Mouse (Mus musculus) naive thymus-derived CD4-positive, alpha-beta T cell, adult 2 months (primary cell): Measurements from ENCODE around the gene Rhoj.
A peak's percentile ranks its signal among the peaks of the same experiment; 100 is the strongest.
"Not testable (repeated sequence)": the region's sequence is repeated elsewhere in the genome, so short reads cannot be mapped to it uniquely, and the experiment has no call there.

Source experiments
- DNase-seq: peaks from one replicate; pipeline ENCODE4 v3.0.0-alpha.2; 2011; ENCODE audit warnings: low read depth

Gene Rhoj

DNA sequence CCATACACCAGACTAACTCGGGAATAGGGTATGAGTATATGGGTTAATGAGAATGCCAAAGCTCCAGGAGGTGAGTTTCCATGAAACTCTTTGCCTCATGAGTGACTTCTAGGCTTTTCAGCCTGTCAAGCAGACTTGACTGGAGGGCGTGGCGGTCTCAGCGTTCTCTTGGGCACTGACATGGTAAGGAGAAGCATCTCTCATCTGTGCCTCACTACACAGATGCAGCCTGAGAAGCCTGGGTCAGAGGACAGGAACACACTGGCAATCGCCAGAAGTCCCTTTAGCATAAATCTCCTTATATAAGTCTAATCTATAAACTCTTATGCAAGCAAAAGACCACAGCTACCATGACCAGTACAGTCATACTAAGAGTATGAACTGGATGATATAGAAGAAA is 41.4 kb downstream of the Rhoj start:
- not testable (repeated sequence) for DNase-seq

DNA sequence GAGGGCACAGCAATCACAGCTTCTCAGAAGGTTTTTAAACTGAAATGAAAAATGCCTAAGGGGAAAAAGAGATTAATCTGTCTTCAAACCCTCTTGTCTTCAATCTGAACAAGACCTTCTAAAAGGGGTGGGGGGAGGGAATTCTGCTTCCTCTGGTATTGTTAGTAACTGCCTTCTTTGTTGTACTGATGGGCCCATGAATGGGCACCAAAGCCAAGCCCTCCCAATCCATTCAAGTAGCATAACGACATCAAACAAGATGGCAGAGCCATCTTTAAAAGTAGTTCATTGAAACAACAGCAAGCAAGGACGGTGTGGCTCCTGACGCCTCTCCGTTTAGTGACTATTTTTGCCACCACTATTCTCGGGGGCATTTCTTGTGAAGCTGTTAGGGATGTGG is 42.6 kb downstream of the Rhoj start:
- DNase-seq = no peak

DNA sequence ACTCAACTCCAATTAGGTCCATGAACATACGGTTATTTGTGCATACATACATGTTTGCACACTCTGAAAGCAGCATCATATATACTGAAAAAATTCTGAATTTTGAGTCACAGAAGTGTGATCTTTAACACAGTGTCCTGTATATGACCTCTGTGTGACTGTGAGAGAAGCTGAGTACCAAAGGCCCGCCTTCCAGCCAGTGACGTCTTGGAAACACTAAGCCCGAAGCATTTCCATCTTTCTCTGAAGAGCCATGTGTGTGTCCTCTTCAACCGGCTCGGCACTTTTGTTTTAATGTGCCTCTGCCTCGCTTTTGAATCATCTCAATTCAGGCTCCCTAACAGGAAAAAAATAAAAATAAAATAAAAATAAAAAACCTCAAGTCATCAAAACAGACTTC is 43.7 kb downstream of the Rhoj start:
- no peak for DNase-seq

DNA sequence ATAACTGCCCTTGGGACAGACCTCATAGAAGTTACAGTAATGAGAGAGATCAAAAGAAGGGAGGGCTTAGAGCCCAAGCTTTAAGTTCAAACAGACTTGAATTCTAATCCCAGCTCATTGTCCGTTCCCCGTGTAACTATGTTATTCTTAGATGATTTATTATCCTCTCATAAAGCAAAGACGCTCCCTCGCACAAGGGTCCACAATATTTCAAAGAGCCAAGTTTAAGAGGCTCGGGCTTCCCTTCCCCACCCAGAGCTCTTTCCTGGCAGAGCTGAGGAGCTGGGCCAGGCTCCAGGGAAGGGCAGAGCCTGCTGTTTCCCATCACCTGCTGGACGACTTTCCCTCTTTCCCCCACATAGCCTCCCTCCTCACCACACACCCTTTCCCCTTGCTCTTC is 44.3 kb downstream of the Rhoj start:
- DNase-seq = no peak

DNA sequence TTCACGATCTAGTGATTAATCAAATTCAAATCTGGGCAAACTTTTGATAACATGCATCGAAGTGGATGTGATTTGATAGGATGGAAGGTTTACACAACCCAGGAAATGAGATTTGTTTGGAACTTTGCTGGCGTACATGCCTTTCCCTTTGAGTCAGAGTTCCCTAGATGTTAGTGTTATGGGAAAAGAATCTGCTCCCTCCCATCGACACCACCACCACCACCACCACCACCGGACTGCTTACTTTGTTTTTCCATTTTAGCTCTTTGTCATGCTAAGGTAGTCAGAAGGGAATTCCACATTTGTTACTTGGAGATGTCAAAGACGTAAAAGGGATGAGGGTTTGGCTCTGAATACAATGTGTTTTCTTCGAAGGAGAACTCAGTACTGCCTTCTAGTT is 46.2 kb downstream of the Rhoj start:
- no peak for DNase-seq

DNA sequence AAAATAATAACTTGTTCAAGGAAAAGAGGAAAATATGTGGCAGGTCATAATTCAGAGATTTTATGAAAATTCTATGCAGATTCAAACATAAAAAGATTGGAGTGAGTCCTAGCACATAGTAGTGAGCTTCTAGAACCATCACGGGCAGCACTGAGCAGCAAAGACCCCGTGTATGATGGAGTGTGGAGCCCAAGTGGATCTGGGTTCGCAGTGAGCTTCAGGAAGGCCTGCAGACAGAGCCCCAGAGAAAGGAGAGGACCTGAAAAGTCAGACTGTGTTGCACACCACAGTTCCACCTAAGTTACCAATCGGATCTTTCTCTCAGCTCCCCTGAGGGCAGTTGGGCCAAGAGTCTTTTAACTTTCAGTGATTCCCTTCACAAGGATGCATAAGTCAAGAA is 49.7 kb downstream of the Rhoj start:
- no peak for DNase-seq

DNA sequence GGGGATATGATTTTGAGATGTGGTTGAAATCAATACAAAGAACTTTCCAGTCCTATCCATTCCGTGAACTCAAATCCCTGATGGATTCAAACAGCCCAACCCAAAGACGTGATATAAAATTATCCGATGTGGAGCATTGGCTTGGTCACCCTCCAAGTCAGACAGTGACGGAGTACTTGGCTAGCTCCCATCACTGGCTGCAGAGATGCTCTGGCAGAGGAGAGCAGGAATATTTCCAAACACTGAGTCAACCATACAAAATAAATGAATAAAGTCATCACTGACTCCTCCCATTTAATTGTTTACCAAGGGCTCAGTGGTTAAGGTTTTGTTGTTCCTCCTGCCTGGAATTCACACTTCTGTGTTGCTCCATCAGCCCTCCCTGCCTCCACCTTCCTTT is 50.6 kb downstream of the Rhoj start:
- no peak for DNase-seq

DNA sequence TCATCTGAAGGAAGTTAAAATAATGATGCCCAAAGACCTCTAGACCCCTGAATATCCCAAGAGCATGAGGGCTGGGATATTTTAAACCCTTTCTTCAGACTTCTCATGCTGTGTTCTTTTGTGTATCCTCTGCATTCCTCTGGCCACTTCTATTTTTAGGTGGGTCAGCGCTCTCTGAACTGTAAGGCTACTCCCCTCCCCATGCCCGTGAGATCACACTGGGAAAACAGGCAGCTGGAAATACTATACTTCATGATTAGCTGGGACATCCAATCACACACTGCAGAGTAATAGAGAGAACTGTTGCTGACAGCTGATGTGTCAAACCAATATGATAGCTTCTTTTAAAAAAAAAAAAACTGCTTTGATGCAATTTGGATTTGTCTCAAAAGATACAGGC is 51.4 kb downstream of the Rhoj start:
- DNase-seq = no peak

DNA sequence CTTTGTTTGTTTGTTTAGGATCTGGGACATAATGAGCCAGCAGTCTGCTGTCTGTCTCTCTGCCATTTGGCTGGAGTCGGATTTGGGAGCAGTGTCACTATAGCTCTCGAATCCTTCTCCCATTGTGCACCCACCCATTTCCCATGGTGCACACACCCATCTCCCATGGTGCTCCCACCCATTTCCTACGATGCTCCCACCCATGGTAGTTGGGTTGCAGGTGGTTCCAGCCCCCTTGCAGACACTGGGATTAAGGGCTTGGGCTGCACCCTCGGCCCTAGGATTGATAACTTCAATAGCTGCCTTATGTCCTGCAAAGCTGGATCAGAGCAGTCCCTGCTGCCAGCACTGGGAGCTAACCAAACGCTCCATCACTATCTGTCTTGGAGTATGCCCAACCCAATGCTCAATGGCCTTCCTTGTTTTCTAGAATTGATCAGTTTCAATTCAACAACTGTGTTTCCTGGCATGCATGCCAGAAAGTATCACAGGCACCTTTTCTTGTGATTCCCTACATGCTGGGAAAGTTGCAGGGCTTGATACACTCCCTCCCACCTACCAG is 51.9 kb downstream of the Rhoj start:
- DNase-seq = no peak

DNA sequence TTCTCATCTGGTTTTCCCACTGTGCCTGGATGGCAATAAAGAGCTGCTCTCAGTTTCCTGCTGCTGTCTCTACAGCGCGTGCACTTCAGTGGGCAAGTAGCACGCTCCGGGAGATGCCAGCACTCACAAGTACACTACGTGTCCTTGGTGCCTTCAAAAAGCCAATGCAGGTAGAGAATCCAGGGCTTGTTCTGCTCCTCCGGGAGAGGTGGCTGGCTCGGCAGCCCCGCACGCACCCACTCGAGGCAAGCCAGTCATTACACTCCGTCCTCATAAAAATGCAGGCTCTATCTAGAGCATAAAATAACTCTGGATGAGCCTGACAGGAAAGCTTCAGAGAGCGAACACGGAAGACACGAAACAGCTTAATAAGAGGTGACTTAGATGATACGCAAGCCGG is 54.3 kb downstream of the Rhoj start:
- no peak for DNase-seq

DNA sequence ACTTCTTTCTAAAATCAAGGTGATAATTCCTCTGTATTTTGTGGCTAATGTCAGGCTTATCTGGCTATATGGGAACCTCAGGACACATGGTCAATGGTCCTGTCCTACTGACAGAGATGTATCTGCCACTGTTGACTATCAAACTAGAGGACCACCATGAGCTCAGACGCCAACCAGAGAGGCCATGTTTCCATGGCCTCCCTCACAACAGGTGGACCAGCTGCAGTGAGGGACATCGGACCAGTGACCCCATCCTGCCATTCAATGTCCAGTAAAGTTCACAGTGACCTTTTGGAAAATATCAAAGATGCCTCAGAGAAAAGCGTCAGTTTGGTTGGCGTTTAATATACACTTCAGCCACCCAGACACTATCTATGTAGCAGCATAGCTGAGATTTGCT is 56.3 kb downstream of the Rhoj start:
- no peak for DNase-seq

DNA sequence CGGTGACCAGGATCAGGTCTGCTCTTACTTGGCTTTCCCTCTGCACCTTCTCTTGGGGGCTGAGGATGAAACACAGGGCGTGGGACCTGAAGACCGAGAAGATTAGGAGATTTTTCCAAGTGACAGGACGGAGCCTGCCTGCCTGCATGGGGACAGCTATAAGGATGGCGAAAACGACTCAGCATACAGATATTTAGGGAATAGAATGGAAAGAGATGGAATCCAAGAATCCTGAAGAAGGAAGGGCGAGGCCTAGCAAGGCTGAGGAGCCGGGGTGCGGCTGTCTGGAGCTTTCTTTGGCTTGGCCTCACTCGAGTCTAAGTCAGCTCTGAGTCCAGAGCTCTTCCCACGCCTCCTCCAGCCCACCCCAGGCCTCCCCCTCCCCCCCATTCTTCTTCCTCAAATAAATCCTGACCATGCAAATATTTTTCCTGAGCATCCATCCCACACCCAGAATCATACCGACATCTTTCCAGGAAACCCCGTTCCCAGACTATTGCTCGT is 57.6 kb downstream of the Rhoj start:
- no peak for DNase-seq

DNA sequence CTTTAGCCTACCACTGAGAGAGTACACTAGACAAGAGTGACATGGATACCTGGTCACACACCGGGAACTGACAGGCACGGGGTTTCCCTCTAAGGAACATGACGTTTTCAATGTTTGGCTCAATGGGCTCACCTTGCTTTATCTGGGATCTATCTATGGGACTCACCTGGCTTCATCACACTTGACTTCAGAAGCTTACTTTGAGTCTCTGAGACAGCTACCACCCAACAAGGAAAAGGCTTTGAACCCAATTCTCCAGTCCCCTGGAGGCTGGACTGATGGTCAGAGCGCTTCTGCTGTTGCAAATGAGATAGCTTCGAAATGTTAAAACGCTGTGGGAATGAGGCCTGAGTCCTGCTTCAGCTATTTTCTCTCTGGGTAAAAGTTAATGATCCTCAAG is 59.2 kb downstream of the Rhoj start:
- DNase-seq = no peak

DNA sequence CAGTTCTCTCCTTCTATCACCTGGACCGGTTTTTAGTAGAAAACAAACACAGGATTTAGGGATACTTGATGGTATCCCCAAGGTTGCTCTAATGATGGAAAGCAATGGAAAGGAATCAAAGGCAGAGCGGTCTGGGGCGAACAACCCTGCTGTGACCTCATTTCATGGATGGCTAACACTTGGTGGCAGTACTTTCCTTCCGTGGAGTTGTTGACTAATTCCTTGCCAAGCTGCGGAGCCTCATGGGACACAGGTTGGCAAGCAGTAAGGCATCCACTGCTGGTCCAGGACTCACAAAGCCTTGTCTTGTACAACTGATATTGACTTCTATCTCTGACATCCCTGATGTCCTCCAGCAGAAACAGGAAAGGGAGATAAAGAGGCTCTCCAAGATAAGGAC is 60.4 kb downstream of the Rhoj start:
- DNase-seq = no peak

DNA sequence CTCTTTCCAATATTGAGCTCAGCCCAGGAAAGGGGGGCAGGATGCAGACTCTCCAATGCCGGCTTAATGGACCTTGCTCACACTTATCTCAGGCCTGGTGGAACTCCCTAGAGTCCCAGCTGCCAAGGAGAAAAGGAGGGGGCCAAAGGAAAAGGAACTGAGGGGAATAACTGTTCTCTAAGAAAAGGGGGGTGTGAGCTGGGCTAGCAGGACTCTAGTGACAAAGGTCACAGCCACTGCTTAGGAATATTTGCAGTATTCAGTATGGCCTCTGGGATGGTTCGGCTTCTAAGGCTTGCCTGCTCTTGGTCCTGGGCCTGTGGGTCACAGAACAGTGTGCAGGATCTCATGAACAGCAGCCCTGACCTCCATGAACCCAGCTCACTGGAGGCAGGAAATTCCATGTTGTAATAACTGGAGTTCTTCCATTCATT is 61.3 kb downstream of the Rhoj start:
- no peak for DNase-seq

DNA sequence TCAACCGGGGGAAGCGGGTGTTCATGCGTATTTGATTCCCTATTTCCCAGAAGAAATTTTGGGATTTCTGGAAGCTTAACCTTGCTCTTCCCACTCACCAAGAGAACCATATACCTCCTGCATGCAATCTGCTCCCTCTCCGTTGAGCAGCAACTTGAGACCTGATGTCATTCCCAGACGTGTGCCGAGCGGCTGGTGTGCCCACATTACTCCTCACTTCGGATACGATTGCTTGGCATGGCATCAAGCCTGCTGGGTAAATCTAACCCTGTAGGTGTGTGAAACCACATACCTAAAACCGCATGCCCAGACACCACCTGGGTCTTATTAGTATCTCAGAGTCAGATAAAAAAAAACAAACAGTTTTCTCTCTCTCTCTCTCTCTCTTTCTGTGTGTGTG is 66.3 kb downstream of the Rhoj start:
- no peak for DNase-seq

DNA sequence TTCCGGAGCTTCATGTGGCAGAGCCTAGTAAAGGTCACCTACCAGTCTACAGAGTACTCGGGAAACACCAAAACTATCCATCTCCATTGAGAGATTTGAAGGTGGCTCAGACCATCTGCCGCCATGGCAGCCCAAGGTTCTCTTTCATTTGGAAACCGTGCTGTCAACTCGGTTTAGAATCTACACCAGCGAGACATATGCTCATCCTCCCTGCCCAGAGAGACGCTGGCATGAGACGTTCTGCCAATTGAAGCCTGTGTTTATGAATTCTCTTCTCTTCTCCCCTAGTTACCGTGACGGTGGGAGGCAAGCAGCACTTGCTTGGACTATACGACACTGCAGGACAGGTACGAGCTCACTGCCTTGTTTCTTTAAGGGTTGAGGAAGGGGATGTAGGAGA is 66.9 kb downstream of the Rhoj start:
- no peak for DNase-seq

DNA sequence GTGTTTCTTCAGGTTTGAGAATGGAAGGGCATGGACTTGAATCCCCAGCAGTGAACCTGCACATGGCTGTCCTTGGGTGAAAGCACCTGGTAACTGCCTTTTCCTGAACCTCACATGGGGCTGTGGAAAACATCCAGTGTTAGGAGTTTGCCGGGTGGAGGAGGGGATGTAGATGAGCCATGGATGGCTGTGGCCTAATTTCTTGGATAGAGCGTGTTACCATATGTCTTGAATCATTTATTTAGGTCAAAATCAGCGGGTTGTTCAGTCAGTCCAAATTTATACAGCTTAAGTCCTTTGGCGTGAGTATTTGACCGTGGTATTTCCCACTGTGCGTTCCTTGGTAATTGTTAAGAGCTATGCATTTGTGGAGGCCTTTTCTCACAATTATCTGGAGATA is 68.0 kb downstream of the Rhoj start:
- no peak for DNase-seq

DNA sequence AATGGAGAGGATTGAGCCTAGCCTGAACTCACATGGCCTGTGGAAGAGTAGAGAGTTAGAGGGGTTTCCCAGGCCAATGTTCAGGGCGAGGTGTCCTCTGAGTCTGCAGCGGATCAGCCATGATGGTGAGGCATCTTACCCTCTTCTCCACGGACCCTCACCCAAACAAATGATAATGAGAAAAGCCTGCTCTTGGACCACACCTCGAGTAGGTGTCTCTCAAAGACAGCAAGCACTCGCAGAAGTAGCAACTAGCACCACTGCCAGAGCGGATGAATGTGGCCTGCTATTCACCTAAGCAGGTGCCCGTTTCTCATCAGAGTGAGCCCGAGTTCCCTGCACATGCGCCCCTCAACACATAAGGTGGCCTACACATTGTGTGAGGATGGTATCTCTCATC is 78.6 kb downstream of the Rhoj start:
- DNase-seq = no peak

DNA sequence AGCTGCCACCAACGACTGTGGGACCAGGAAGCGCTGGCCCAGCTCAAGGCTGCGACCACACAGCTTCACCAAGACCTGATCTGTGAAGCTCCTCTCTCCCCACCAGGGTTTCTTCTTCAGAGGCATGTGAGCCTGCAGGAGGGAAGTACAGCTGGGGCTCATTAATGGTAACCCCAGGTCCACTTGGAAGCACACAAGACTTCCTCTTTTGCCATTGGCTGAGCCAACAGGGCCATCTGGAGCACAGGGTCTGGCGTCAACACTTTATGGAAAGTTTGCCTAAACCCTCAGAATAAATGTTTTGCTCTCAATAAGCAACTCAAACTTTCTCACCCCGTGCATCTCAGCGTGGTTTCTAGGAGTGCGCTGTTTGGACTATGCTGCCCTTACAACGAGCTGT is 79.0 kb downstream of the Rhoj start:
- no peak for DNase-seq

DNA sequence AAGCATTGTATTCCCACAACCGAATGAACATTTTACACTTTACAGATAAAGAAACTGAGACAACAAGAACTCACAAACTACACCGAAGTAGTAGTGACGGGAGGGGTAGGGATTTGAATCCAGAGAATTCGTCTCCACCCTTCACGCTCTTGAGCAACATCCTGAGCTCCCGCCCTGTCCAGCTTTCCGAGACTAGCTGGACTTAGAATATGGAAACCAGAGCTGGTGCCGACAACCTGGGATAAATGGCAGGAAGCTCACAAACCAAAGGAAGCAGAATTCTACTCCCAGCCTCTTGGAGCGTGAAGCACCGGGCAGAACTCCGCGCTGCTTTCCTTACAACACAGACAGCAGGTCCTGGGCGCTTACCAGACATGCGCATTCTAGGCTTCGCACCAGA is 79.7 kb downstream of the Rhoj start:
- DNase-seq = no peak

DNA sequence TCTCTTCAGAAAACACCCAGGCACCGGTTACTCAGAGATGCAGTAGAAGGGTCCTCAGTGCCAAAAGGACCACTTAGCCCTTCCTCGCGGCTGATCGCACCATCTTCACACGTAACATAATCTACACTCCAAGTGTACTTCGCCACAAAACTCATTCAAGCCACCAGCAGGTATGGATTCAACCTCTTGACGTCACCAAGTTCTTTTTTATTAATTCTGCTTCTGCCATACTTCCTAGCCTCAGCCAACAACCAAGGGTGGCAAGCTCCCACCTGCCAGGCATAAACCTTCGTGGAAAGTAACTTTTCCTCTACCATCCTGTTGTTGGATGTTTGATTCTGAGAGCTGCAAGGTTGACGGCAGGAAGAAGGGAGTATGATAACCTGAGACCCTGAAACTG is 80.4 kb downstream of the Rhoj start:
- no peak for DNase-seq

DNA sequence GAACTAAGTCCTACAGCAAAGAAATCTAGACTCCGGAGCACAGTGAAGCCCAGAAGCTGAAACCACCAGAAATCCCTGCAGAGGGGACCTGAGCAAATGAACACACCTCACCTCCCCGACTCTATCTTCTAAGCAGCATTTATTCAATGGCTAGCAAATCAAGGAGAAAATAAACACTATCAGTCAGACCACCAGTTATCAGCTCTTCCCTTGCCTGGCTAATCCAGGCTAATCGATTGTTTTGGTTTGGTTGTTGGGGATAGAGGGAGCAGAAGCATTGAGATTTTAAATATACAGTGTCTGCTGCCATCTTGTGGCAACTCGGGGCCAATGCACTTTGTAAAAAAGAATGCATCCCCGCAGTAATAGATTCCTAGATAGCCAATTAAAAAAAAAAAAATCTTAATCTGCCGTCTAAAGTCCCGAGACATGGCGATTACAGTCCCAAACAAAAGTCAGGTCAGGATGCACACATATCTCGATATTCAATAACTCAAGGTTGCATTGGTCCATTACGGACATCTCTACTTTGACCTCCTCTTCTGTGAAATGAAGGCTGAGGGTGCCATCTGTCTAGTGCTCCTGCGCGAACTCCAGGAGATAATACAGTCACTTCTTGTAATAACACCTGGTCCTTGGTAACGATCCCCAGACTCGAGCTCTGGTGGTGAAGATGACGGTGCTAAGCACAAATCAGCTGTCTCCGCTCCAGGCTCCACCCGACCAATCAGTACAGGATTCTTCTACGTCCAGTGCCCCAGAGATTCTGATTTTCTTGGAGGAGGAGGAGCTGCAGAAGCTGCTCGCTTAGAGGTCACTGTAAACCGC is 81.4 kb downstream of the Rhoj start:
- peak; percentile 58 for DNase-seq

DNA sequence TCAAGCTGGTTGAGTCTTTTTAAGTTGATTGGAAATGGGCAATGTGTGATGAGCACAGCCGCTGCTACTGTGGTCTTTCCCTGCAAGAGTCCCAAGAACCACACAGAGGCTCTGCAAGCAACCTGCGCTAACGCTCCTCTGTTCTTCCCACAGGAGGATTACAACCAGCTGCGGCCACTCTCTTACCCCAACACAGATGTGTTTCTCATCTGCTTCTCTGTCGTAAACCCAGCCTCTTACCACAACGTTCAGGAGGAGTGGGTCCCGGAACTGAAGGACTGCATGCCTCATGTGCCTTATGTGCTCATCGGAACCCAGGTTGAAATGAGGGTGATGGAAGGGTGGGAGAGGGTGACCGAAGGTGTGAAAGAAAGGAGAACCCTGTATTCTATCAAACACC is 83.4 kb downstream of the Rhoj start:
- DNase-seq = no peak
